Mouse (Mus musculus) forebrain, postnatal 0 days (tissue): Measurements from ENCODE around the gene Sec61a2. TPM values are rescaled to one million over a fixed set of nuclear protein-coding genes. Genes with fewer than 3 reads are reported as not detected.

Experiments used
- ATAC-seq: fragments of 200-750 bp; cut with Nextera tagmentation; 2 replicates; pipeline ENCODE4 v1.8.0; 2017; ENCODE audit warnings: mild to moderate bottlenecking, moderate library complexity
- DNase-seq: peaks from one replicate; pipeline ENCODE4 v3.0.0-alpha.2; 2015
- H3K27ac ChIP-seq: fragments of 300-500 bp; sonication (generic); 2 replicates; pipeline ENCODE4 v1.5.1; 2014; ENCODE audit warnings: low read depth, mild to moderate bottlenecking, antibody characterized with exemption, low read length, moderate library complexity, mixed read lengths
- H3K27me3 ChIP-seq: fragments of 300-500 bp; sonication (generic); 2 replicates; pipeline ENCODE4 v1.6.1; 2014; ENCODE audit warnings: mild to moderate bottlenecking, low read length, mixed read lengths; ENCODE audit not compliant: insufficient read depth
- H3K36me3 ChIP-seq: fragments of 300-500 bp; sonication (generic); 2 replicates; pipeline ENCODE4 v1.6.1; 2014; ENCODE audit warnings: mild to moderate bottlenecking, moderate library complexity; ENCODE audit not compliant: insufficient read depth
- H3K4me1 ChIP-seq: fragments of 300-500 bp; sonication (generic); 2 replicates; pipeline ENCODE4 v1.6.1; 2014; ENCODE audit warnings: antibody characterized with exemption; ENCODE audit not compliant: insufficient read depth
- H3K4me2 ChIP-seq: fragments of 300-500 bp; sonication (generic); 2 replicates; pipeline ENCODE4 v1.6.1; 2014; ENCODE audit warnings: low read depth, mild to moderate bottlenecking, moderate library complexity
- H3K4me3 ChIP-seq: fragments of 300-500 bp; sonication (generic); 2 replicates; pipeline ENCODE4 v1.5.1; 2014; ENCODE audit warnings: low read depth, low read length, mixed read lengths
- H3K9ac ChIP-seq: fragments of 300-500 bp; sonication (generic); 2 replicates; pipeline ENCODE4 v1.6.1; 2014; ENCODE audit warnings: mild to moderate bottlenecking
- H3K9me3 ChIP-seq: fragments of 300-500 bp; sonication (generic); 2 replicates; pipeline ENCODE4 v1.6.1; 2016; ENCODE audit warnings: low read length
- CTCF ChIP-seq: sonication (generic); IDR thresholded peaks from 2 replicates; pipeline ENCODE4 v1.5.1; 2016; ENCODE audit warnings: antibody characterized with exemption, control low read depth, low read depth
- WGBS: fragments of 180-500 bp; shearing (Covaris S2); extraction: QIAGEN DNeasy Blood & Tissue Kit; methylation state at CpG from one replicate; pipeline ENCODE4 v1.1.7; 2014; 5-methylcytosine and 5-hydroxymethylcytosine counted together
- polyA plus RNA-seq: library from polyadenylated mRNA; unstranded; fragments of >200 nt; fragmentation: Nextera tagmentation; extraction: Ambion mirVana; gene quantifications from 2 replicates; pipeline ENCODE4 v1.2.1, GENCODE M21; 2015
- total RNA-seq: library from RNA; depleted of rRNA; stranded (reverse); fragments of >200 nt; gene quantifications from 2 replicates; pipeline ENCODE4 v1.2.3, GENCODE M21; 2014

The Sec61a2 gene
- total and polyA plus RNA-seq, 2 experiments from 2014 or later: 94.5 to 109 TPM

GRCm38 (mm10) chr2:5894296-5894695 is 936 bp downstream of the Sec61a2 start:
- 0 out of 2 replicates have a peak, but pooled peaks have one; percentile 9 for ATAC-seq

DNA sequence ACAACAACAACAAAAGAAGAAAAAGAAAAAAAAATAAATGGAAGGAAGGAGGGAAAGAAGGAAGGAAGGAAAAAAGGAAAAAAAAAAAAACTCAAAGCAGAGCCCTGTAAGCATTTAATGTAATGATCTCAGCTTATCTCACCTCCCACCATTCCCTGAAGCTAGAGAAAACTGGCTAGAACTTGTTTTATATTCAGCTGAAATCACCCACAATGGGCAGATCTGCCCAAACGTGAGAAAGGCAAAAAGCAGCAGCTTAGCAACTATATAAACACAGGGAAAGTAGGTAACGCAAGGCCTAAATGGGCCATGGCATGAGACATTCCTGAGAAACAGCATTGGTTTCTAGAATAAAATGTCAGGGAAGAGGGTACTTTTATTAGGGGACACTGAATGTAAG is 5.8 kb downstream of the Sec61a2 start:
- ATAC-seq: no peak
- 53% methylated on average over 2 of the region's 2 CpGs for WGBS

More at GRCm38 (mm10) chr2:5894296-5894695, 936 bp downstream of the Sec61a2 start:
- H3K4me2 ChIP-seq: peak overlapping the region; percentile 59
- no peaks in the 10 kb centered on the region for H3K27me3 ChIP-seq
- no peaks in the 10 kb centered on the region for H3K9me3 ChIP-seq
- peak overlapping the region; percentile 89 for H3K9ac ChIP-seq
- peak; percentile 30 for DNase-seq
- H3K36me3 ChIP-seq: peaks cover 11% of the 10 kb centered on the region
- 36% methylated on average over 11 of the region's 11 CpGs for WGBS
- H3K27ac ChIP-seq: no peak overlapping the region; the same call in 1 of the 2 replicates
- H3K4me3 ChIP-seq: peak overlapping the region; percentile 93
- TF ChIP-seq CTCF: no peak
- H3K4me1 ChIP-seq: no peaks in the 10 kb centered on the region

DNA sequence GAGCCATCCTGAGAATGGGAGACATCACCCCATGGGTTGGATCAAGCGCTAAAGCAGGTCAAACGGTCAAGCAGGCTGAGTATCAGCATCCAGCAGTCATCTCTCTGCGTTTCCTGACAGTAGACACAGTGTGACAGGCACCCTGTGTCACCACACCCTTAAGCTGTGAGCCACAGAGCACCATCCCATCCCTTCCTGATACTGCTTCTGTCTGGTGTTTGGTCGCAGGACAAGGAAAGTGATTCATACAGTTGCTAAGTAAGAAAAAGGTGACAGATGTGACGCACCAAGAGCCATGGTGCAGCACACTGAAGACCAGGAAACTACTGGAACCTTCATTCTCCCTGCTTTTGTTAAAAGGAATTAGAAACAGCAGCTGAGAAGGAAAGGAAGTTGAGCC is 6.4 kb downstream of the Sec61a2 start:
- ATAC-seq: no peak

More for the DNA sequence above, 5.8 kb downstream of the Sec61a2 start:
- H3K9me3 ChIP-seq: no peaks in the 10 kb centered on the region
- H3K27me3 ChIP-seq: no peaks in the 10 kb centered on the region
- no peaks in the 10 kb centered on the region for H3K4me1 ChIP-seq
- peaks cover 36% of the 10 kb centered on the region for H3K36me3 ChIP-seq
- H3K9ac ChIP-seq: no peak overlapping the region
- no peak overlapping the region for H3K4me2 ChIP-seq
- no peak overlapping the region for H3K4me3 ChIP-seq
- TF ChIP-seq CTCF: no peak
- DNase-seq: no peak
- H3K27ac ChIP-seq: no peak overlapping the region

GRCm38 (mm10) chr2:5877446-5877845 is 17.8 kb downstream of the Sec61a2 start:
- no peak for DNase-seq
- Histone ChIP-seq H3K4me1 (no peaks in the 10 kb centered on the region), H3K9me3 (no peaks in the 10 kb centered on the region), H3K27me3 (no peaks in the 10 kb centered on the region), H3K36me3 (peaks cover 52% of the 10 kb centered on the region), H3K27ac (no peak overlapping the region), H3K4me3 (no peak overlapping the region), H3K4me2 (no peak overlapping the region), H3K9ac (no peak overlapping the region)
- no peak for ATAC-seq
- 79% methylated on average over 3 of the region's 3 CpGs for WGBS
- no peak for TF ChIP-seq CTCF

More for the DNA sequence above, 6.4 kb downstream of the Sec61a2 start:
- Histone ChIP-seq H3K4me2 (no peak overlapping the region), H3K9me3 (no peaks in the 10 kb centered on the region), H3K27ac (no peak overlapping the region), H3K4me3 (no peak overlapping the region), H3K27me3 (no peaks in the 10 kb centered on the region), H3K4me1 (no peaks in the 10 kb centered on the region), H3K9ac (no peak overlapping the region), H3K36me3 (peaks cover 39% of the 10 kb centered on the region)
- no peak for DNase-seq
- TF ChIP-seq CTCF: no peak
- 90% methylated on average over 5 of the region's 5 CpGs for WGBS

DNA sequence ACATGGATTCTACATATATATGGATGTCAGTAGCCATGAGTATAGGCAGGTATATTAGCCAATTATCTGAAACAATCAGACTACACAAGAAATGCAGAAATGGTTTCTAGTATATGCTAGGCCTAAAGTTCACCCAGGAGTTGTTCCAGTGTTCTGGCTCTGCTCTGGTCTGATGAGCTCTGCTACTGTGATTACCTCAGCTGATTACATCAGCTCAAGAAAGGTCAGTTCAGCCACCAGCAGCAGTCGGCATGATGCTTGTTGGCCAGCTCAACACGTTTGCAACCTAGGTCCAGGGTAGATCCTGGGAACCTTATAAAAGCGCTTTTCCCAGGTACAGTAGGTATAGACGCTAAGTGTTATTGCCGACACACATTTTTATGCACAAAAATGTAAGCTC is 25.5 kb downstream of the Sec61a2 start:
- Histone ChIP-seq H3K27ac (no peak overlapping the region), H3K4me1 (no peaks in the 10 kb centered on the region), H3K36me3 (peaks cover 36% of the 10 kb centered on the region), H3K9ac (no peak overlapping the region), H3K9me3 (no peaks in the 10 kb centered on the region), H3K4me3 (no peak overlapping the region), H3K27me3 (no peaks in the 10 kb centered on the region), H3K4me2 (no peak overlapping the region)
- ATAC-seq: no peak
- TF ChIP-seq CTCF: no peak
- no peak for DNase-seq
- 93% methylated on average over 5 of the region's 5 CpGs for WGBS

DNA sequence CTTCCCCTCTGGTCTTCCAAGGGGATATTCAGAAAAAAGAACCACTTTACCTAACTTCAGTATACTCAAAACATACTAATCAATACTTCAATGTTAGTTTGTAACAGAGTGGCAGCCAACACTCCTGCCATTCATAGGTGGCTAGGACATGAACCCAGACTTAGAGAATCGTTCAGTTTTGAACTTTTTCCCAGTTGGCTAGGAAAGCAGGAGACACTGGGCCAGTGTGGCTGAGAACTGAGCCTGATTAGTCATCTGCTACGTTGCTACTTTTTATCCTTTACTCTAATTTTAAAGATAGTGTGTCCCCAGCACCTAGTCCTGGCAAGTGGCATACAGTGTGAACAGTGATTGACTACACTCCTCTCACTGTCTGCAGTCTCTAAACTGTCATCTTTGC is 27.6 kb downstream of the Sec61a2 start:
- no peaks in the 10 kb centered on the region for H3K4me1 ChIP-seq
- no peak for DNase-seq
- WGBS: 80% methylated on average over 2 of the region's 2 CpGs
- no peaks in the 10 kb centered on the region for H3K27me3 ChIP-seq
- no peak for ATAC-seq
- H3K9me3 ChIP-seq: no peaks in the 10 kb centered on the region
- H3K4me3 ChIP-seq: no peak overlapping the region
- no peak overlapping the region for H3K4me2 ChIP-seq
- peaks cover 34% of the 10 kb centered on the region for H3K36me3 ChIP-seq
- no peak overlapping the region for H3K9ac ChIP-seq
- H3K27ac ChIP-seq: no peak overlapping the region
- TF ChIP-seq CTCF: no peak

DNA sequence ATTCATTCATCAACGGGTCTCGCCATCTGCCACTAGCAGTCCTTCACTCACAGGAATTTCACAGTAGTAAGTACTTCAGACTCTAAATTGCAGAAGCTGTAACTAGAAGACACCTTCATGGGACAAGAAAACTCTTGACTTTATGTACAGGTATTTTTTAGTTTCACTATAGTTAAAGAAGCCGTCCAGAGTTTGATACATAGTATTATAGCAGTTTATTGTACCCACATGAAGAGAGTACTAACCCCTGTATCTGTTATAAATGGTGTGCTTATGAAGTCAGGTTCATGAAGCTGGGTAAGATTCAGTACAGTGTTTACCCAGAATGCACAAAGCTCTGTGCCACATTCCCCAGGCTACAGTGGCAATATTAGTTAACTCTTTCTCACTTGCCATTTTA is 32.4 kb downstream of the Sec61a2 start, which contains the start of gene Gm13199:
Gm13199 (minus strand) TSS at position 101 of the 400 bp plus-strand sequence.
- Histone ChIP-seq H3K4me2 (no peak within 1 kb of the TSS), H3K9ac (no peak within 1 kb of the TSS), H3K36me3 (peaks cover 37% of the 10 kb centered on the region), H3K27me3 (no peaks in the 10 kb centered on the region), H3K9me3 (no peaks in the 10 kb centered on the region), H3K27ac (no peak within 1 kb of the TSS), H3K4me3 (no peak within 1 kb of the TSS), H3K4me1 (no peaks in the 10 kb centered on the region)
- DNase-seq (no peak), ATAC-seq (no peak)
- WGBS: 87% methylated on average over 3 of the region's 3 CpGs
- TF ChIP-seq CTCF: no peak
